Comparison of ENCODE assay signal across 8 mouse cellular contexts in the genomic region with DNA sequence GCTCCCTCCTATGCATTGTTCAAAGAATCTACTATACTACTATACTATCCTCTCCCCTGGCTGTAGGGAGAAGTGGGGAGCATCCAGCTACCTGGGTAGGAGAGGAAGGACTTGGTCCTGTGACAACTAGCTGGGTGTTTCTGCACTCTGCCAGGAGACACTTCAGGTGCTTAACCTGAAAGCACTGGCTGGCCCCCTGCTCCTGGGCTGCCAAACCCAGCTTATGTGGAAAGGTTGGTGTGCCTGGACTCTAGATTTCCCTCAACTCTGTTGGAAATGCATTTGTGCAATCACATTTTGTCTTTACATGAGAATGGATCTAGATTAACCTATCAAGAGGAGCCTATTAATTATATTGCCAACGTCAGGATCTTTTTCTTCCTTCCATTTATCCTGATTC. TPM values are rescaled to one million over a fixed set of nuclear protein-coding genes. Genes with fewer than 3 reads are reported as not detected.
A peak's percentile ranks its signal among the peaks of the same experiment; 100 is the strongest.
DNase-seq lines count a peak whose midpoint lies in the region; ATAC-seq and TF ChIP-seq lines count a peak whose summit lies in the region.

No protein-coding gene starts in this region.

- 67% methylated on average over 1 of the region's 1 CpGs for WGBS in heart, postnatal 0 days
- 81% methylated on average over 1 of the region's 1 CpGs for WGBS in embryonic facial prominence, embryonic 12.5 days
- WGBS in hindbrain, embryonic 15.5 days, result 38% methylated on average over 1 of the region's 1 CpGs
- WGBS in midbrain, embryonic 13.5 days, result 61% methylated on average over 1 of the region's 1 CpGs

- H3K4me3 ChIP-seq in heart, postnatal 0 days (ENCODE audit: low read depth, low read length), result peak overlapping the region; percentile 87; the same call in 1 of the 2 replicates
- peak overlapping the region; percentile 58; the same call in 1 of the 2 replicates for H3K4me3 ChIP-seq in embryonic facial prominence, embryonic 12.5 days
- H3K4me3 ChIP-seq in hindbrain, embryonic 15.5 days, result peak overlapping the region; percentile 47; the same call in 1 of the 2 replicates
- peak overlapping the region; percentile 65; the same call in 1 of the 2 replicates for H3K4me3 ChIP-seq in midbrain, embryonic 13.5 days (replicated peaks)

- peaks cover 9% of the 10 kb centered on the region; the same call in 1 of the 2 replicates for H3K36me3 ChIP-seq in heart, postnatal 0 days (replicated peaks; ENCODE audit: control insufficient read depth, insufficient read depth, low read length)
- no peaks in the 10 kb centered on the region; the same call in 1 of the 2 replicates for H3K36me3 ChIP-seq in embryonic facial prominence, embryonic 12.5 days
- no peaks in the 10 kb centered on the region for H3K36me3 ChIP-seq in hindbrain, embryonic 15.5 days
- no peaks in the 10 kb centered on the region for H3K36me3 ChIP-seq in midbrain, embryonic 13.5 days

- ATAC-seq in heart, postnatal 0 days (ENCODE audit: insufficient read depth, low read depth), result no peak
- no peak for ATAC-seq in embryonic facial prominence, embryonic 12.5 days (ENCODE audit: insufficient number of reproducible peaks, insufficient read depth, low FRiP score, low TSS enrichment)
- ATAC-seq in hindbrain, embryonic 15.5 days (ENCODE audit: low FRiP score, low read depth), result no peak
- no peak for ATAC-seq in midbrain, embryonic 13.5 days

- intact Hi-C loops in heart, postnatal 14 days (cut with DNase I), result loop anchor here (2.0 kb wide), 1 partner anchor 26 kb away; no protein-coding TSS in a partner anchor

- H3K9me3 ChIP-seq in heart, postnatal 0 days (replicated peaks; ENCODE audit: control insufficient read depth, low read length), result no peaks in the 10 kb centered on the region
- no peaks in the 10 kb centered on the region for H3K9me3 ChIP-seq in embryonic facial prominence, embryonic 12.5 days
- H3K9me3 ChIP-seq in hindbrain, embryonic 15.5 days, result no peaks in the 10 kb centered on the region
- H3K9me3 ChIP-seq in midbrain, embryonic 13.5 days, result no peaks in the 10 kb centered on the region

- peak overlapping the region; percentile 91 for H3K27ac ChIP-seq in heart, postnatal 0 days (ENCODE audit: low read depth)
- H3K27ac ChIP-seq in embryonic facial prominence, embryonic 12.5 days, result peak overlapping the region; percentile 59; the same call in 1 of the 2 replicates
- H3K27ac ChIP-seq in hindbrain, embryonic 15.5 days (replicated peaks), result peak overlapping the region; percentile 74; the same call in 1 of the 2 replicates
- peak overlapping the region; percentile 82 for H3K27ac ChIP-seq in midbrain, embryonic 13.5 days

- H3K9ac ChIP-seq in heart, postnatal 0 days (replicated peaks; ENCODE audit: low read depth, low read length), result no peak overlapping the region; the same call in 1 of the 2 replicates
- H3K9ac ChIP-seq in embryonic facial prominence, embryonic 12.5 days, result peak overlapping the region; percentile 82; the same call in 1 of the 2 replicates
- H3K9ac ChIP-seq in hindbrain, embryonic 15.5 days, result no peak overlapping the region
- peak overlapping the region; percentile 82 for H3K9ac ChIP-seq in midbrain, embryonic 13.5 days (replicated peaks)

- TF ChIP-seq EP300 in heart, postnatal 0 days (IDR thresholded peaks at IDR 0.05; ENCODE audit: low read depth), result no peak

- peaks cover 18% of the 10 kb centered on the region for H3K4me1 ChIP-seq in heart, postnatal 0 days (ENCODE audit: control insufficient read depth, insufficient read depth)
- peaks cover 13% of the 10 kb centered on the region for H3K4me1 ChIP-seq in embryonic facial prominence, embryonic 12.5 days
- H3K4me1 ChIP-seq in hindbrain, embryonic 15.5 days (replicated peaks), result peaks cover 34% of the 10 kb centered on the region
- peaks cover 36% of the 10 kb centered on the region for H3K4me1 ChIP-seq in midbrain, embryonic 13.5 days (replicated peaks)

- TF ChIP-seq CTCF in heart, postnatal 0 days (IDR thresholded peaks at IDR 0.05; ENCODE audit: low read depth), result no peak

- H3K27me3 ChIP-seq in heart, postnatal 0 days (ENCODE audit: control insufficient read depth, insufficient read depth, low read length), result no peaks in the 10 kb centered on the region
- H3K27me3 ChIP-seq in embryonic facial prominence, embryonic 12.5 days, result no peaks in the 10 kb centered on the region
- H3K27me3 ChIP-seq in hindbrain, embryonic 15.5 days, result no peaks in the 10 kb centered on the region
- no peaks in the 10 kb centered on the region for H3K27me3 ChIP-seq in midbrain, embryonic 13.5 days

- H3K4me2 ChIP-seq in heart, postnatal 0 days (ENCODE audit: low read depth, low read length), result peak overlapping the region; percentile 87; the same call in 1 of the 2 replicates
- H3K4me2 ChIP-seq in embryonic facial prominence, embryonic 12.5 days (replicated peaks), result peak overlapping the region; percentile 81
- peak overlapping the region; percentile 94 for H3K4me2 ChIP-seq in hindbrain, embryonic 15.5 days
- H3K4me2 ChIP-seq in midbrain, embryonic 13.5 days (replicated peaks), result peak overlapping the region; percentile 97

- DNase-seq in heart, postnatal 0 days (ENCODE audit: low spot score), result no peak
- no peak for DNase-seq in heart, postnatal 14 days
- no peak for DNase-seq in embryo, embryonic 10.5 days (ENCODE audit: low spot score)
- no peak for DNase-seq in layer of hippocampus, adult 18-20 months (ENCODE audit: low spot score in 2 of 2)
- no peak for DNase-seq in right cerebral cortex, postnatal 14 days

RNA-seq across cellular contexts. Expression of a gene that starts 0.5 kb away (rescaled TPM):
- total RNA-seq in heart, postnatal 0 days (2014; rRNA removed; ENCODE audit: low replicate concordance), result 18.2 and 23.6 TPM in 2 replicates
- polyA plus RNA-seq in heart, postnatal 0 days (2015; fragmentation: Nextera tagmentation; extraction: Ambion mirVana), result 7.7 and 8.1 TPM in 2 replicates
- total RNA-seq in heart, postnatal 14 days (2021), result 10 to 100 TPM; 25.5 to 33.6 TPM
- polyA plus RNA-seq in embryonic facial prominence, embryonic 12.5 days (2016; fragmentation: Nextera tagmentation; extraction: Ambion mirVana), result 7.2 TPM in 2 replicates
- 7.9 and 8.3 TPM in 2 replicates for polyA plus RNA-seq in hindbrain, embryonic 15.5 days (2015; fragmentation: Nextera tagmentation; extraction: Ambion mirVana)
- polyA plus RNA-seq in midbrain, embryonic 13.5 days (2015; fragmentation: Nextera tagmentation; extraction: Ambion mirVana), result 4.9 and 5.3 TPM in 2 replicates
- 10 to 100 TPM; 22.0 to 23.3 TPM for total RNA-seq in layer of hippocampus, adult 18-20 months (2021)

Comparison
In these comparisons a context has a peak if more than half of its experiments do, and no peak if none do; other contexts are left out.
1. H3K9ac ChIP-seq: peak in embryonic facial prominence, embryonic 12.5 days (single experiment) and midbrain, embryonic 13.5 days (single experiment); none in heart, postnatal 0 days (single experiment) and hindbrain, embryonic 15.5 days (single experiment).
2. Peak in every context shown above with its lines, with median percentiles within 50 percentile points of each other: H3K27ac ChIP-seq, H3K4me2 ChIP-seq and H3K4me3 ChIP-seq.